Comparison of ENCODE assay signal across 23 mouse cellular contexts in genomic region chr7:109325169-109325568, GRCm38 (mm10).
DNase-seq lines count a peak whose midpoint lies in the region; TF ChIP-seq lines count a peak whose summit lies in the region.
"Had no signal": no experiment of that assay in that cellular context is flagged by ENCODE, and none has a peak within 500 bp of the region (broad histone marks: within the 10 kb centered on the region; RNA-seq: fewer than 3 reads in every experiment).

No protein-coding gene starts in this region.

- DNase-seq in cerebellum, adult 11 months = peak; percentile 20
- DNase-seq in cerebellum, postnatal 4 days (ENCODE audit: low spot score in 2 of 2) = no peak
- no peak for DNase-seq in layer of hippocampus, adult 2 months (ENCODE audit: low spot score in 2 of 2)
- DNase-seq in layer of hippocampus, adult 11-12 months (ENCODE audit: low spot score) = no peak
- DNase-seq in cerebellum, adult 18-20 months = peak; percentile 22 to 25
- peak; percentile 4 to 20 for DNase-seq in cerebellum, postnatal 14 days
- DNase-seq in spleen, postnatal 4 days (ENCODE audit: low spot score in 2 of 2) = no peak
- DNase-seq in frontal cortex, postnatal 14 days (ENCODE audit: low spot score in 2 of 2) = no peak
- DNase-seq: adrenal gland, adult 8-10 months; embryo, embryonic 11 days; kidney, adult 18-20 months; lung, adult 18-20 months; lung, postnatal 10 days; retina, postnatal 1 day; thymus, postnatal 14 days had no signal

- H3K4me3 ChIP-seq in layer of hippocampus, adult 2 months = no peak overlapping the region
- H3K4me3 ChIP-seq: embryonic facial prominence, embryonic 13.5 days; erythroblast, embryonic 14.5 days; limb, embryonic 13.5 days; liver, embryonic 12.5 days; midbrain, embryonic 15.5 days; myocyte; neural tube, embryonic 13.5 days had no signal

- no peak for TF ChIP-seq CTCF in layer of hippocampus, adult 2 months (conservative IDR thresholded peaks at IDR 0.05)

- H3K27ac ChIP-seq in layer of hippocampus, adult 2 months = peak overlapping the region; percentile 52
- H3K27ac ChIP-seq: embryonic facial prominence, embryonic 13.5 days; kidney, postnatal 0 days; limb, embryonic 13.5 days; liver, embryonic 12.5 days; midbrain, embryonic 15.5 days; neural tube, embryonic 13.5 days had no signal

Comparison
In these comparisons a context has a peak if more than half of its experiments do, and no peak if none do; other contexts are left out.
1. DNase-seq: peak in cerebellum, adult 11 months (single experiment), cerebellum, adult 18-20 months (2 of 2) and cerebellum, postnatal 14 days (2 of 2); none in cerebellum, postnatal 4 days (0 of 2), layer of hippocampus, adult 2 months (0 of 2), layer of hippocampus, adult 11-12 months (single experiment), spleen, postnatal 4 days (0 of 2) and frontal cortex, postnatal 14 days (0 of 2).